Mouse (Mus musculus): ENCODE measurements at regions not wholly inside any gene's neighbourhood (a gene's known extent, or its start where the extent isn't known, plus 50 kb on each side); places are given as distances from the start of the nearest gene placed in this dataset.

DNA sequence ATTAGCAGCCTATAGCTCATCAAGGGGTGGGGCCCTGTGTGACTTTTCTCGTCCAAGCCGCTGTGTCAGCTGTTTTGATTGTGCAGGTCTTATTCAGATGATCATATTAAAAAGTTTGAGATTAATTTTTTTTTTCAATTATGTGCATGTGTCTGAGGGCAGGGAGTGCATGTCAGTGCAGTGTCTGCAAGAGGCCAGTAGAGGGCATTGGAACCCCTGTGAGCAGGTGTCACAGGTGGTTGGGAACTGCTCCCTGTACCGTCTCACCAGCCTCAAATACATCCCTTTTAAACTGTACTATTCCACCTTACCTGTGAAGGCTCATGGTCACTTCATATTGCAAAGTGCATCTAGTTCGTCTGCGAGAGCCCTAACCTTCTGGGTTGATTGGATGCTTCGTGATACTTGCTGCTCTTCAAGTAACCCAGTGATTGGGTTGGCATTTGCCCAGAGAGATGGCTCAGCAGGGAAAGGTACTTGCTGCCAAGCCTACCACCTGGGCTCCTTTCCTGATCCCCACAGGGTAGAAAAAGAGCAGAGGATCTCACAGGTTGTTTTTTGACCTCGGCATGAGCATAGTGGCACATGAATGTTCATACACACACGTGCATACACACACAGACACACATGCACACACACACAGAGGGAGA, 178.3 kb upstream of the Fam19a5 start:
- Histone ChIP-seq H3K4me3 (ENCODE audit: control insufficient read depth, low read depth, low read length) (no peak overlapping the region), H3K4me1 (ENCODE audit: control insufficient read depth, insufficient read depth, low read length) (no peaks in the 10 kb centered on the region), H3K27ac (ENCODE audit: control insufficient read depth, insufficient read depth, low read depth, low read length) (no peak overlapping the region), H3K36me3 (ENCODE audit: control insufficient read depth, insufficient read depth, low read length) (no peaks in the 10 kb centered on the region), H3K27me3 (ENCODE audit: control insufficient read depth, insufficient read depth, low read length) (no peaks in the 10 kb centered on the region)
- peak; percentile 53; the same call in 1 of the 2 replicates for TF ChIP-seq CTCF (IDR thresholded peaks at IDR 0.05; ENCODE audit: control insufficient read depth, insufficient read depth, insufficient replicate concordance, low read depth, low read length)
- no peak for TF ChIP-seq POLR2A (IDR thresholded peaks at IDR 0.05; ENCODE audit: control insufficient read depth, low read depth, low read length)

DNA sequence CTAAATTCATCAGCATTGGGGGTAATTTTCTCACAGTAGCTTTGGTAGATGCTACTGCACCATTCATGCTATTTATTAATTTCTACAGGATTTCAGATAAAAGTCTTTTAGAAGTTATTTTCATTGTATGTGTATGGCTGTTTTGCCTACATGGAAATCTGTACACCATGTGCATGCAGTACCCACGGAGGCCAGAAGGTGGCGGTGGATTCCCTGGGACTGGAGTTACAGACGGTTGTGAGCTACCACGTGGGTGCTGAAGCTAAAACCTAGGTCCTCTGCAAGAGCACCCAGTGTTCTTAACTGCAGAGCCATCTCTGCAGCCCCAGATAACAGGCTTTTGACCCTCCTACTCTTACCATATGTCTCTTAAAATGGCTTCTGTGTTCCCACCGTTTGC, 176.7 kb upstream of the Fam19a5 start:
- Histone ChIP-seq H3K27ac (ENCODE audit: control insufficient read depth, insufficient read depth, low read depth, low read length) (no peak overlapping the region), H3K4me3 (ENCODE audit: control insufficient read depth, low read depth, low read length) (no peak overlapping the region), H3K4me1 (ENCODE audit: control insufficient read depth, insufficient read depth, low read length) (no peaks in the 10 kb centered on the region), H3K36me3 (ENCODE audit: control insufficient read depth, insufficient read depth, low read length) (no peaks in the 10 kb centered on the region), H3K27me3 (ENCODE audit: control insufficient read depth, insufficient read depth, low read length) (no peaks in the 10 kb centered on the region)
- peak; percentile 87 for TF ChIP-seq CTCF (IDR thresholded peaks at IDR 0.05; ENCODE audit: control insufficient read depth, insufficient read depth, insufficient replicate concordance, low read depth, low read length)
- no peak for TF ChIP-seq POLR2A (IDR thresholded peaks at IDR 0.05; ENCODE audit: control insufficient read depth, low read depth, low read length)

DNA sequence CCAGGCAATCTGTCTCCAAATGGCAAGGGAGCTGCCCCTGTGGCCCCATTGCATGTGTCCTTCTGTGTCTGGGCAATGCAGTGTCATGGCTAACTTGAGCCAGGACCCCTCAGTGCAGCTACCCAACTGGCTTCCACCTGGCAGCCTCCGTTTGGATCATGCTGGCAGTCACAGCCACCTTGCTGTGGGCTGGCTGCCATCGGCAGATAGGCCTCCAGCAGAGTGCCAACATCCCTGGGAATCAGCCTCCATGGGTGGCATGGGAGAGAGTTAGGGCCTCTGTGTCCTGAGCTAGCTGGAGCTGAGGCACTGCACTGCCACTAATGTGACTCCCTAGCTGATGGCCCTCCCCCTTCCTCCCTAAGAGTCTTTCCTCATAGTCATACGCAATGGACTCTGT, 174.7 kb upstream of the Fam19a5 start:
- TF ChIP-seq POLR2A (IDR thresholded peaks at IDR 0.05; ENCODE audit: control insufficient read depth, low read depth, low read length) (no peak), CTCF (IDR thresholded peaks at IDR 0.05; ENCODE audit: control insufficient read depth, insufficient read depth, insufficient replicate concordance, low read depth, low read length) (no peak)
- Histone ChIP-seq H3K27ac (ENCODE audit: control insufficient read depth, insufficient read depth, low read depth, low read length) (no peak overlapping the region), H3K36me3 (ENCODE audit: control insufficient read depth, insufficient read depth, low read length) (no peaks in the 10 kb centered on the region), H3K27me3 (ENCODE audit: control insufficient read depth, insufficient read depth, low read length) (no peaks in the 10 kb centered on the region), H3K4me3 (ENCODE audit: control insufficient read depth, low read depth, low read length) (no peak overlapping the region), H3K4me1 (ENCODE audit: control insufficient read depth, insufficient read depth, low read length) (no peaks in the 10 kb centered on the region)

DNA sequence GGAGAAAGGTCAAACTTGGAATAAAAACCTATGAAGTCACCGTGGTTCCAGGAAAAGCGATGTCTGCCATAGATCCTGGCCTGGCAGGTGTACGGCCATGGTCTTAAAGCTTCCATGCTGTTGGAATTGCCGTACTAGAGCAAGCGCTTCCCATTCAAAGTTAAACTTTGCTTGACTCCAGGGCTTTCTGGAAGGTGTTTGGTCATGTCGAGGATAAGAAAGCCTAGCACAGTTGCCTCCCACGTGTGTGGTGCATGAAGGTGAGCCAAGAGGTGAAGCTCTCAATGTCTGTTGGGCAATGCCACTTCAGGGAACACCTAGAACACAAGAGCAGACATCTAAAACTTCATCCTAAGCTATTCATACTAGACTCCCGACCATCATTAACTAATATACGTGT, 174.3 kb upstream of the Fam19a5 start:
- Histone ChIP-seq H3K4me3 (ENCODE audit: control insufficient read depth, low read depth, low read length) (no peak overlapping the region), H3K36me3 (ENCODE audit: control insufficient read depth, insufficient read depth, low read length) (no peaks in the 10 kb centered on the region), H3K27ac (ENCODE audit: control insufficient read depth, insufficient read depth, low read depth, low read length) (no peak overlapping the region), H3K4me1 (ENCODE audit: control insufficient read depth, insufficient read depth, low read length) (no peaks in the 10 kb centered on the region), H3K27me3 (ENCODE audit: control insufficient read depth, insufficient read depth, low read length) (no peaks in the 10 kb centered on the region)
- TF ChIP-seq CTCF (IDR thresholded peaks at IDR 0.05; ENCODE audit: control insufficient read depth, insufficient read depth, insufficient replicate concordance, low read depth, low read length) (no peak), POLR2A (IDR thresholded peaks at IDR 0.05; ENCODE audit: control insufficient read depth, low read depth, low read length) (no peak)

- H3K4me1 ChIP-seq (ENCODE audit: control insufficient read depth, insufficient read depth, low read length): peaks cover 2% of the 10 kb centered on the region; the same call in 1 of the 2 replicates
- H3K27ac ChIP-seq (ENCODE audit: control insufficient read depth, insufficient read depth, low read depth, low read length): no peak overlapping the region
- H3K4me3 ChIP-seq (ENCODE audit: control insufficient read depth, low read depth, low read length): no peak overlapping the region
- H3K27me3 ChIP-seq (ENCODE audit: control insufficient read depth, insufficient read depth, low read length): no peaks in the 10 kb centered on the region
- no peak for TF ChIP-seq CTCF (IDR thresholded peaks at IDR 0.05; ENCODE audit: control insufficient read depth, insufficient read depth, insufficient replicate concordance, low read depth, low read length)
- no peak for TF ChIP-seq POLR2A (IDR thresholded peaks at IDR 0.05; ENCODE audit: control insufficient read depth, low read depth, low read length)
- H3K36me3 ChIP-seq (ENCODE audit: control insufficient read depth, insufficient read depth, low read length): no peaks in the 10 kb centered on the region
Measured at GRCm38 (mm10) chr15:87370761-87371160, 173.3 kb upstream of the Fam19a5 start.

DNA sequence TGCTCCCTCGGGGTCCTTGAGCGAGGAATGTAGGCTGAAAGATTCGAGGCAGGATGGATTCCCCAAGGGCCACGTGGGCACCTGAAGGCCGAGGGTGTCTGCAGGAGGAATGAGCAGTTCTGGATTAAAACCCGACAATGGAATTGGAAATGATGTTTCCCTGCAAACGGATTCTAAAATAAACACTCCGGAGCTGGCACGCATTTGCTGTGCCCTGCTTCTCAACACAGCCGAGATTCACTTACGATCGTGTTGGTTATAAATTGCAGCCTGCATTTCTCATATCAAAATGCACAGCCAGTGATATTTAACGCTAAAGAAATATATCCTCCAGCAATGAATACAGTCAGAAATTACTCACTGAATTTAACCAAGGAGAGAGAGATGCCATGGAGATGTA, 169.4 kb upstream of the Fam19a5 start:
- H3K4me1 ChIP-seq (ENCODE audit: control insufficient read depth, insufficient read depth, low read length): peaks cover 2% of the 10 kb centered on the region; the same call in 1 of the 2 replicates
- H3K27ac ChIP-seq (ENCODE audit: control insufficient read depth, insufficient read depth, low read depth, low read length): no peak overlapping the region
- H3K4me3 ChIP-seq (ENCODE audit: control insufficient read depth, low read depth, low read length): no peak overlapping the region
- H3K36me3 ChIP-seq (ENCODE audit: control insufficient read depth, insufficient read depth, low read length): no peaks in the 10 kb centered on the region
- no peak for TF ChIP-seq CTCF (IDR thresholded peaks at IDR 0.05; ENCODE audit: control insufficient read depth, insufficient read depth, insufficient replicate concordance, low read depth, low read length)
- TF ChIP-seq POLR2A (IDR thresholded peaks at IDR 0.05; ENCODE audit: control insufficient read depth, low read depth, low read length): no peak
- H3K27me3 ChIP-seq (ENCODE audit: control insufficient read depth, insufficient read depth, low read length): no peaks in the 10 kb centered on the region

GRCm38 (mm10) chr15:87375596-87376194, 168.4 kb upstream of the Fam19a5 start:
- H3K4me3 ChIP-seq (ENCODE audit: control insufficient read depth, low read depth, low read length): no peak overlapping the region
- no peak for TF ChIP-seq CTCF (IDR thresholded peaks at IDR 0.05; ENCODE audit: control insufficient read depth, insufficient read depth, insufficient replicate concordance, low read depth, low read length)
- no peak for TF ChIP-seq POLR2A (IDR thresholded peaks at IDR 0.05; ENCODE audit: control insufficient read depth, low read depth, low read length)
- no peaks in the 10 kb centered on the region for H3K36me3 ChIP-seq (ENCODE audit: control insufficient read depth, insufficient read depth, low read length)
- H3K27me3 ChIP-seq (ENCODE audit: control insufficient read depth, insufficient read depth, low read length): no peaks in the 10 kb centered on the region
- no peak overlapping the region for H3K27ac ChIP-seq (ENCODE audit: control insufficient read depth, insufficient read depth, low read depth, low read length)
- H3K4me1 ChIP-seq (ENCODE audit: control insufficient read depth, insufficient read depth, low read length): peaks cover 2% of the 10 kb centered on the region; the same call in 1 of the 2 replicates

All from testis, adult 2 months (tissue).